Mouse (Mus musculus) v-Abl transformed pro-B cells (cell line): Measurements from ENCODE around the gene Msi2.

Source experiments
- in situ Hi-C, 2 experiments: fragments of 400-800 bp; cut with MboI; formaldehyde crosslinking; loops; one replicate each; pipeline ENCODE4 v1.15.1; 2025; ENCODE audit not compliant: unreplicated experiment in 2 of 2

Gene Msi2

DNA sequence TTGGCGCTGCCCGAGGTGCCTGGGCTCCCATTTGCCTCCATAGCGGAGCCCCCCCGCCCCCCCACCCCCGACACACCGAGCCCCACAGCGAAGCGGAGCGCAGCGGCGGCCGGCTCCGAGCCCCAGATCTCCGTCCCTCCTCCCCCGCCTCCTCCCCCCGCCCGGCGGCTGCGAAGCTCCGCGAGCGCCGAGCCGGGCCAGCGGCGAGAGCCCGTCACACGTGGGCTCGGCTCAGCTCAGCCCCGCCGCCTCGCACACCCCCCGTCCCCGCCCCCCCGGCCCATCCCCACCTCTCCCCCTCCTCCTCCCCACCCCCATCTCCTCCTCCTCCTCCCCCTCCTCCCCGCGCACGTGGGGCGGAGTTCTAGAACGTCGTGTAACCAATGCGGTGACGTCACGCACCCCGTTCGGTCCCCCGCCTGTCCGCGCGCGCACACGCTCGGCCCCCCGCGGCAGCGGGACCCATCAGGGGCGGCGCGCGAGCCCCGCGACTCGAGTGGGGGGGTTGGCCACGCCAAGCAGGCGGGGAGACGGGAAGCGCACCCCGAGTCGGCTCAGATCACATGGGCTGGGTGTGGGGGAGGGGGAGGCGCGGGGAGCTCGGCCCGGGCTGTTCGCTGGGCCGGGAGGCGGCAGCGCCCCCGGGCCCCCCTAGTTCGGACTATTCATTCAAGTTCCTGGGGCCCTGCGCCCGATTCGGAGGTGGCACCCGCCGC lies at the start of gene Msi2:
Gene Msi2, minus strand, starts transcription at position 464 of the 716 bp plus-strand sequence.
- in situ Hi-C loops: loop anchor here in 1 of 2 experiments (5.0 kb wide), 1 partner anchor 121 kb away; no protein-coding TSS in a partner anchor

DNA sequence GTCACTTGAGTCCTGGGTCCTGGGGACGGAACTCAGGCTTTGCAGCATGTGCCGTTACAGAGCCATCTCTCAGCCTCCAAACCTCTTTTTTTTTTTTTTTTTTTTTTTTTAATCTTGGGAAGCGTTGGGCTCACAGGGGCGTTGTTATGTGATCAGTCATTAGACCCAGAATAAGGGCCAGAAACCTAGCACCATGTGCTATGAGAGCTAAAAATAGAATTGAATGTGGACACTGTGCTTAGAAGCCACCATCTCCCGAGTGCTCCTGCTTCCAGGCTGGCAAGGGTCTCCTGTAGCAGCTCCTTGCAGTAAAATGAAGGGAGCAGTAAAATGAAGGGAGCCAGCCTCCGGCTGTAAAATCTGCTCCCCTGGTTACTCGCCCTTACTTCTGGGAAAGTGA lies 47.3 kb upstream of the Msi2 start:
- in situ Hi-C loops: no loop called here

DNA sequence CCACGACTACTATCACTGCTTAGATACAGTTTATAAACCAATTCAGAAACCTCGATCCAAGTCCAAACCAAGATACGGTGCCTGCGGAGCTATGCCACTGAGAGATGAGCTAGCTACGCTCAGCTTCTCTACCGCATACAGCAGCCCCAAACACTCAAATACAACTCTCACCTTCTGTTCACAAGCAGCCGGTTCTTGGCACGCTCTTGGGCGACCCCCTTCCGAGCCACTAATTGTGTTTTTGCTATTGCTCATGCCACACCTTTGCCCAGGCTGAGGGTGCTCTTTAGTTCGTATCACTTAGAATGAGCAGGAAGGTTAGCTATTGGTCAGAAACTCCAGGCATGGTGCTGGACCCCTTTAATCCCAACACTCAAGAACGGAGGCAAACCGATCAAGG lies 45.1 kb upstream of the Msi2 start:
- in situ Hi-C loops: no loop called here

DNA sequence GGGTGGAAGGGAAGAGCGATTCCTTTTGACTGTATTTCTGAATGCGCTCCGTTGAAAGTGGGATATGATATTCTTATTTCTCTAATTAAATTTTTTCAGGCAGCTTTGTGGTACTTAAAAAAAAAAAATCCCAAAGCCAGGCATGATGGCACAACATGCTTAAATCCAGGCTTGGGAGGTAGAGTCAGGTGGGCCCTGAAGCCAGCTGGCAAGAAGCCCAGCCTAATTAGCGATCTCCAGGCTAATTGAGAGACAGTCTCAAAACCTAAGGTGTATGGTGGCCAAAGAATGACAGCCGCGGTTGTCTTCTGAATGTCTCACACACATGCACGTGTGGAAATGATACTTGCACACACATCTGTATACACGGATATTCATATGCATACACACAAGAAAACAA lies 41.2 kb upstream of the Msi2 start:
- in situ Hi-C loops: no loop called here

DNA sequence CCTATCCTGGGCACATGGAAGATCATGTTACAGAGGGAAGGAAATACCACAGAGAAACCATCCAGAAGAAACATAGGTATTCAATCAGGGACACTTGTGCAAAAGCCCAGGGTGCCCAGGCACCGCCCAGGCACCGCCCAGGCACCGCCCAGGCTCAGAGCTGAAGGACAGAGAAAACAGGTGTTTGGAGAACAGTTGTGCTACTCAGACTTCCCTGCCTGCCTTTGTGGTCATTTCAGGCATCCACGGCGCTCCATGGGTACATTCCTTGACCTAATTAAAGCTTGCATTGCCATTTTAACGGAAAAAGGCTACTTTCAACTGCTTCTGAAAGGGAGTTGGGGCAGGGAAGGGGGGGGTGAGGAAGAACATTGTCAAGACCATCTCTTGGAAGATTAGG lies 40.1 kb upstream of the Msi2 start:
- in situ Hi-C loops: no loop called here

DNA sequence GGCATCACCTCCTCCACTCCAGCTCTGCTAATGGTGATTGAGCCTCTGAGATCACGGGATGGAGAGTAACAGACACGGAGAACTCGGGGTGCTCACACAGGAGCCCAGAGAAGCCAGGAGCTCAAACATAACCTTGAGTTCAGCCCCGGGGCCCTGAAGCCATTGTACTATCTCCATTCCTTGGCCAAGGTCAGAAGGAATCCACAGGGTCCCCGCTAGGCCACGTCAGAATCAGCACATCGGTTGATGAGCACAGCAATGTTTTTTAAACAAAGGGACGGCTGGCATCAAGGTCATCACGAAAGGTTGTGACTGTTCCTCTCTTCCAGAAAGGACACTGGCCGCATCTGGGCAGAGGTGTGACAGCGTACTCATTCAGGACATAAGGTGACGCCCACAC lies 27.0 kb upstream of the Msi2 start:
- in situ Hi-C loops: no loop called here

DNA sequence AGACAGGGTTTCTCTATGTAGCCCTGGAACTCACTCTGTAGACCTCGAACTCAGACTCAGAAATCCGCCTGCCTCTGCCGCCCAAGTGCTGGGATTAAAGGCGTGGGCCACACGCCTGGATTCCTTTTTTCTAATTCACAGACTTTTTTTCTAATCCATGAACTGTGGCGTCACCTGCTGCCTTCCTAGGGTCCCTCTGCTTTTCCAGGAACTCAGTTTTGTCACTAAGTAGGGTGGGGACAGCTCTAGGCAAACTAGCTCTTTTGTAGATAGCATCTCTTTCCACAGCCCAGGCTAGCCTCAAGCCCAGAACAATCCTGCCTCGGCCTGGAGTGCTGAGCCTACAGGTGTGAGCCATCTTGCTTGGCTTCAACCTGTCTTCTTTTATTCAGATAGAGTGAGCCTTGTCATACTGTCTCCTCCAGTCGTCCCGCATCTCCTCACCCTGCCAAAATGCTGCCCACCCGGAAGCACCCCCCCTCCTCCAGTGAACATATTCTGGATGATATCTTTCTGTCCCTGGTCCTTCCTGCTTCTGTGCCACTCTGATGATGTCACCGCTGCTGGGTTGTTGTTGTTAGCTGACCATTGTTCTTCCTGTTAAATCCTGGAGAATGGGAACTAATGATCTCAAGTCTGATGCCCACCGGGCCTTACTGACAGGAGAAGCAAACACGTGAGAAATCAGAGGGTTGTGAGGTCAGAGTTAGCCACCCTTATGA lies 21.4 kb upstream of the Msi2 start:
- in situ Hi-C loops: loop anchor here (10.0 kb wide), 2 partner anchors 485 to 775 kb away; no protein-coding TSS in a partner anchor

DNA sequence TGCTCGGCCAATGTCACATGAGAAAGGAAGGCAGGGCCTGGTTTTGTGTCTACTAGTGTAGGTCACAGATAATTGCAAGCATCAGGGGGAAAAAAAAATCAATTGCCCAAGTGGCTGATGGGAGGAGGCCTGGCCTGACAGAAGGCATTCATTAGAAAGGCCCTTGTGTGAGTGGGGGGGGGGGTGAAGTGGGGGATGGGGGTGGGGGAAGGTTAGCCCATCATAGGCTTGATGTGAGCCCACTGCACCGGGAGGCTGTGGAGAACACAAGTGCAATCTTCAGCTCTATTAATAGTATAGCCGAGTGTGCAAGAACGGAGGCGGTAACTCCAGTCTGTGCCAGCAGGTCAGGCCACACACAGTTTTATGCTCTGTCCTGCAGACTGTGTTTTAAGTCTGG lies 11.1 kb upstream of the Msi2 start:
- in situ Hi-C loops: loop anchor here (5.0 to 10.0 kb wide), 3 partner anchors 172 to 425 kb away; no protein-coding TSS in a partner anchor

DNA sequence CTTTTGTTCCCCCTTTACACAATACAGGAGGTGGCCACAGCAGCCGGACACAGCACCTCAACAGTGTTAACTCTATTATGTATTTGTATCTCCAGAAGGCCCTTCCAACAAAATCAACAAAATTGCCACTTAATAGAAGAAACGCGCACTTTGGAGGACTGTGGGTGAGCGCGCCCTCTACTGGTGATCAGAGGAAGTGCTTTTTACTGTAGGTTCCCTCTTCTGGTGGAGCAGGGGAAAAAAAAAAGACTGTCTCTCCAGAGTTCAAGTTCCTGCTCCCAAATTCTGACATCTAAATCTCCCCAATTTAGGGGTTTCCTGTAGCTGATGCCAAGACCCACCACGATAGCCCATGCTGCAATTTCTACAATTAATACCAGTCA lies 10.2 kb upstream of the Msi2 start:
- in situ Hi-C loops: loop anchor here (5.0 to 10.0 kb wide), 3 partner anchors 171 to 424 kb away; no protein-coding TSS in a partner anchor

DNA sequence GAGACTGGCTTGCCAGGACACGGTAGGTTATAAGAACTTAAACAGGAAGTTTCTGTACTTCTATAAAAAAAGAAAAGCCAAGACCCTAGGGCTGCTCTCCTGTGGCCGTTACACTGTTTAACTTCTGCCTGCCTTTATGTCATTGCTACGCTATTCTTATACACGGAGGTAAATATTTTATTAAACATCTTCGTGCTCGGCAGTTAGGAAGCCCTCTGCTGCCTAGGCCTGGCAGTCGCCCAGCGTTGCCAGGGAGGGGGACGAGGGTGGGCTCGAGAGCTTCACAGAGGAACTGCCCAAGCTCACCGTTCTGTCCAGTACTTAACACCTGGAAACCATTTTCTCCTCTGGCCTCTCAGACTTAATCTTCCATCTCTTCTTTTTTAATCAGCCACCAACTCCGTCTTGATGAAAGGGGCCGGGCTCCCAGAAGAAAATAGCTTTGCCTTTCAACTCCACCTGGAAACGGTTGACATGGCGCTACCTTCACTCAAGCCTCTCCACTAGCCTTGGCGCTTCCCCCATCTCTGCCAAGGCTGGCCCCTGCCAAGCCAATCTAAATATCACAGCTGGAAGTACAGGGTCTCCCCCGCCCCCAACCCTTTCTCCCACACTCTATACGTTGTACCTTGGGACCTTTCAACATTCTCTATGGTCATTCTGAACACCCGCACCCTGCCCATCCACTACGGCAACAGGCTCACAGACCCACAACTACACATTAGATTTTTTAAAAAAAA lies 9.6 kb upstream of the Msi2 start:
- in situ Hi-C loops: loop anchor here (5.0 to 10.0 kb wide), 3 partner anchors 171 to 423 kb away; no protein-coding TSS in a partner anchor

DNA sequence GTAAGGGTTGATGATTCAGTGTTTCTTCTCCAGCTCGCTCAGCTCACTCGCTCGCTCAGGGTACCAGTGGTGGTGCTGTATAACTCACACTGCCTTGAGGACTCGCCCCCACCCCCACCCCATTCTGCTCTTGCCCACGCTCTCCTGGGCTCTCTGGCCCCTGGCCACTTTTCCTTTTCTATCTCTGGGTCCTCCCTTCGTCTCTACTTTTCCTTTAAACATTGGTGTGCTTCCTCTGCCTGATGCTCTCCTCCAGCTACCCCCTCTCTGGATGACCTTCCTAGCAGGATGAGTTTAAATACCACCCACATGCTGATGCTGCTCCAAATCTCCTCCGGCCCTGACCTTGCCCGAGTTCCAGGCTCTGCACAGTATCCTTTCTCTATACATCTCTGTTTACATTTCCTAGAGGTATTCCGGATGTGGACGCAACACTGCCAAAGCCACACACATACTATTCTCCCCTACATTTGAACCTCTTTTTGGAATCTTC lies 2.9 kb upstream of the Msi2 start:
- in situ Hi-C loops: loop anchor here in 1 of 2 experiments (10.0 kb wide), 2 partner anchors 206 to 416 kb away; no protein-coding TSS in a partner anchor

DNA sequence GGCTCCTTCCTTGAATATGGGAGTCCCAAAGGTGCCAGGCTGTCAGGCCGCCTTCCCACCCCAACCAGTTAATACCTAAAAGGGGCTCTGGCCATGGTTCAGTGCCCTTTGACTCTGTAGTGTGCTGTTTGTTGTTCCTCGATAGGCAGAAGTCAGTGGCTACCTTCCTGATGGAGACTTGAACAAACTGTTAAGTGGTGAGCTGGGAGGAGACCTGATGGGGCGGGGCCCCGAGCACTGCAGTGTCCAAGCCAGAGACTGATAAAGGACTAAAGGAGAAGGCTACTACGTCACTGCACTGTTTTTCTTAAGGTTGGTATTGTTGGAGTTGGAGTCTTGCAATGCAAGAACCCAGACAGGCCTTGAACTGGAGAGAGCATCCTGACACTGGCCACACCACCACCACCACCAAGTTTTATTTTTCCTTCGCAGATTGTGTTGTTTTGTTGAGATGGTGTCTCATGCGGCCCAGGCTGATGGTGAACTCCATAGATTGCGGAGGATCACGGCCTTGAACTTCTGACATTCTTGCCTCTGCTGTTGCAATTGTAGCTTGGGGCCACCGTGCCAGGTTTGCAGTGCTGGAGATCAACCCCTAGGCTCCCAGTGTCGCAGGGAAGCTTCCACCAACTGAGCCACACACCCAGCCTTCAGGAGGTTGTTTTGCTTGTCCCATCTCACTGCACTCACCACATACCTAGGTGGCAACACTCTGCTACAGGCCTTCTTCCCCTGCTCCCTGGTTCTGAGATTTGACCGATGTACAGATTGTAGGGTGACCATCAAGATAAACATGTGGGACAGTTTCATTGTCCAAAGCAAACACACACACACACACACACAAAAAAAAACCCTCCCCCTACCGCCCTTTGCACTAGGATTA lies 2.2 kb upstream of the Msi2 start:
- in situ Hi-C loops: loop anchor here in 1 of 2 experiments (10.0 kb wide), 2 partner anchors 206 to 416 kb away; no protein-coding TSS in a partner anchor

DNA sequence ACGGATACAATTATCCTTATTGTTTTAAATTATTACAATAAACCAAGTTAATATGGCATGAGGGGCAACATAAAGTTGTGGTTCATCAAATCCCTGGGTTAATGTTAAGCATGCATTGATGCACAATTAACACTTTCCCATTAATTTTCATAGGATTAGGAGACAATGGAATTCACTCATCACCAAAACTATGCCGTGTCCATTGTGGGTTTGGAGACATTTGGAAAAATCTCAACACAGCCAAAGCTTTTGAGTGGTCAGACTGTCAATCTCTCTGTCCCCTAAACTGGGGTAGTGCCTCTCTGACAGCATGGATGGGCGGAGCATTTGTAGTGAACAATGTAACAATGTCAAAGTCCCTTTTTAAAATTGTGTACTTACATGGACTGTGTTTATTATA lies 1.3 kb upstream of the Msi2 start:
- in situ Hi-C loops: loop anchor here in 1 of 2 experiments (5.0 kb wide), 1 partner anchor 122 kb away; no protein-coding TSS in a partner anchor

DNA sequence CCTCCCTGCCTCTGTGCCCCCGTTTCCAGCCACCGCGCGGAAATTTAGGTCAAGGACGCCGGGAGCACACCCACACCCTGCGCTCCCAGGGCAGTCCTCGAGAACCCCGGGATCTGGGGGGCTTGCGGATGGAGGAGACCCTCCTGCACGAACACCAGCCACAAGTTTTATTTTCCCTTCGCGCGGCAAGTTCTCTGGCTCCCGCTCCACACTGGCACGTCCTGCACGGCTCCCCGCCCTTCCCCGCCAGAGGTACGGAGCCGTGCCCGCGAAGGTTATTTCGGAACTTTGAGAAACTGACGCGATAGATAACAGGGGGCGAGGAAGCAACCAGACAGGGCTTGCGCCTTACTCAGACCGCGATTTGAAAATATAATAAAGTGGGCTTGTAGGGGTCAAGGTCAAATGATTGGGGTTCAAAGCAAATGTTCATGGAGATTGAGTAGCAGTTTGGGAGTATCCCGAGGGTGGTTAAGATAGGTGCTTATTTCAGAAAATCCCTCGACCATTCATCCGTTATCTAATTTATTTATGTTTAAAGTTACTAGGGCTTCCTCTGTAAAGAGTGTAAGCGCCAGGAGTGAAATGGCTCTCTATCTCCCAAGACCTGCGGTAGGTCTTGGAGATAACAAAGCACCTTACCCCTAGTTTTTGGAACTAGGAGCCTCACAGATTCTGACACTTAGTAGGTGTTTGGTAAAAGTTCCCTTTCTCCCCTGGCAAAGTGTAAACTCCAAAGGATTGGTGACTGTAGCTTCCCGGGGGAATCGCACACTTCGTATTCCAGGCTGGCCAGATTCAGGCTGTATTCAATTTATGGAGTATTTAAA lies 668 bp upstream of the Msi2 start:
- in situ Hi-C loops: loop anchor here in 1 of 2 experiments (5.0 kb wide), 1 partner anchor 122 kb away; no protein-coding TSS in a partner anchor

DNA sequence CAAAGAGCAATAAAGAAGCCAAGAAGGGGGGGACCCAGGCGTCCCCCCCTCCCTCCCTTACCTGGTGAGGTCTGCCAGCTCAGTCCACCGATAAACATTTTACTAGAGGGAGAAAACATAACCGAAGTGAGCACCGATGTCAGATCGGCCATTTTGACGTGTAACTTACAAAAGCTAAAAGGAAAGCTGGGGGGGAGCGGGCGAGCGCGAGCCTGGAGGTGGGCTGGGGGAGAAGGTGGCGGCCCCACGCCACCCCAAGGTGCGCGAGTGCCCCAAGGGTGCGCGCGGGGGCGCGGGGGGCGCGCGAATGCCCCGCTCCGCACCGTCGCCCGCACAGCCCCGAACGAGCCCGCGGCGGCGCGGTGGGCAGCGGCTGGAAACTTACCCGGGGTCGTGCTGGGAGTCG lies 666 bp downstream of the Msi2 start:
- in situ Hi-C loops: loop anchor here in 1 of 2 experiments (5.0 kb wide), 1 partner anchor 120 kb away; no protein-coding TSS in a partner anchor

DNA sequence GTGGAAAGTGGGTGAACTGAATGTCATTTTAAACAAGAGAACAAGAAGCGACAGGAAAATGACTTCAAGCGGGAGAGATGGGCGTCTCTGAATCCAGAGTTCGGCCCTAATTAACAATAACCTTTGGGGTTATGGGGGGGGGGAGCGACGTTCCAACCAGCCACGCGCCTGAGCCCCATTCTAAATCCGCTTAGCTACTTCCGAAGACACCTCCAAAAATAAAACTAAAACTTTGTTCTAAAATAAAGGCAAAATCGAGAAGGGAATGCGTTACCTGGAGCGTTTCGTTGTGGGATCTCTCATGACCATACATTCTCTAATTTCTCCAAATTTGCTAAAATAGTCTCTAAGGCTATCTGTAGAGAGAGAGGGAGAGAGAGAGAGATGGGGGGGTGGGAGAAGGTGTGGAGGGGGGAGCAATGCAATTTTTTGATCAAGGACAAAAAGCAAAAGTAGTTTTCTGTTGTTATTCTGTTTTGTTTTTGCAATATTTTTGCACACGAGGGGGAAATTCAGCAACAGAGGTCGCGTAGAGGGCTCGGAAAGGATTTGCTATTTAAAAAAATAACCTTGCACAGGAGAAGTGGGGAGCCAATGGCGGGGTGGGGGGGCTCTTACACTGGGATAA lies 1.2 kb downstream of the Msi2 start:
- in situ Hi-C loops: loop anchor here in 1 of 2 experiments (5.0 kb wide), 1 partner anchor 120 kb away; no protein-coding TSS in a partner anchor

DNA sequence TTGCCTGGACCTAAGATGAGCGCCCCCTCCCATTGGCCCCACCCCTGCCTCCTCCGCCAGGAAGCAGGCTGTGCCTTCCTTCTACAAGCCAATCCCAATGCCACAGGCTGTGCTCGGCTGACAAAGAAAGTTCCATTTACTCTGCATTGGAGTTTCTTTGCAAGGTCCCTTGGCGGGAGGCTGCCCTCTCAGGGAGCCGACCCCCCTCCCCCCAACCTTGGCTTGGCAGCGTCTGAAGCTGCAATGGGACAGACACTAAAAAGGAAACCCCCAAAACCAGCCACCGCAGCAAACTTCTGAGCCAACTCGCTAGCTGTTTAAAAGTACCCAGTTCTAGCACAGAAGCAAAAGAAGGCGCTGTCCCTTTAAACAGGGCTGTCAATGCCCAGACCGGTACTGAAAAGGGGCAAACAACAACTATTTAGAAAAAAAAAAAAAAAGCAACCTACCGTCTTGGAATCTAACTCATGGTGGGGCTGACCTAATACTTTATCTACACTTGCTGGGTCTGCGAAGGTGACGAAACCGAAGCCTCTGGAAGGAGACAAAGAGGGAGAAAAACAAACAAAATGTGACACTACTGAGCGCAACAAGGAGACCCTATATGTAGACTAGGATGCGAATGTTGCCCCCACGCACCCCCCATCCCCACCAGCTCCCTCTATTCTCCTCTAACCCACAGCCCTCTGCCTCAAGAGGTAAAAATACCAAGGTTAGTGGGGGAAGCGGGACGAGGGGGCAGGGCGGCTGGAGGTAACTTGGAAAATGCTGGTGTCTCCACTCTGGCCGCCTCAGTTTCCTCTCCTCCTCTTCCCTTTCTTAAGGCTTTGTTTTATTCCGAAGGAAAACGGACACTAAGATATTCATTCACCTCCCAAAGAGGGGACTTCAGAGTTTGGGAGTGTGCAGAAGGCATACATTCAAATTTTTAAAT lies 2.0 kb downstream of the Msi2 start:
- in situ Hi-C loops: loop anchor here in 1 of 2 experiments (5.0 kb wide), 1 partner anchor 119 kb away; no protein-coding TSS in a partner anchor
